Mouse (Mus musculus) left cerebral cortex, postnatal 4 days (tissue): ENCODE data around the gene Gstp2. TPM values are rescaled to one million over a fixed set of nuclear protein-coding genes. Genes with fewer than 3 reads are reported as not detected.
"Not testable (repeated sequence)": the region's sequence is repeated elsewhere in the genome, so short reads cannot be mapped to it uniquely, and the experiment has no call there.

Experiments
- DNase-seq: peaks from one replicate; pipeline ENCODE4 v3.0.0-alpha.2; 2022
- intact Hi-C: fragments of 180-260 bp; cut with DNase I; formaldehyde crosslinking; loops from one replicate; pipeline ENCODE4 v1.15.1; 2025
- total RNA-seq, 2 experiments: library from RNA; stranded (reverse); gene quantifications; 2 replicates each; pipeline ENCODE4 v1.2.3; 2021

Gstp2 gene
- total RNA-seq, 2 experiments from 2014 or later = 27.2 to 31.6 TPM

DNA sequence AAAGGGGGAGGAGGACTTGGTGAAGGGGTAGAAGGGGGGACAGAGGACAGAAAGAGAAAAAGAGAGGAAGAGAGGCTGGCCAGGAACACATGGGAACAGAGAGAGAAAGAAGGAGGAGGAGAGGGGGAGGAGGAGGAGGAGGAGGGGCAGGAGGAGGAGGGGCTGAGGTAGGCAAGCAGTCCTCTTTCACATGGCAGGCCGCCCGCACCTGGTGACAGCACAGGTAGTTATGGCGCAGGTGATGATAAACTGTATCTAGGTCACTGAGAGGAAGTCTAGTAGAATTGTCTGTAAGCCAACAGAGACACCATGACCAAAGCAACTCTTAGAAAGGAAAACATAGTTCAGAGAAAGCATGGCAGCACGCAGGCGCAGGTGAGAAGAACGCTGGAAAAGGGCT lies 25.6 kb upstream of the Gstp2 start:
- no peak for DNase-seq
- intact Hi-C loops = no loop called here

DNA sequence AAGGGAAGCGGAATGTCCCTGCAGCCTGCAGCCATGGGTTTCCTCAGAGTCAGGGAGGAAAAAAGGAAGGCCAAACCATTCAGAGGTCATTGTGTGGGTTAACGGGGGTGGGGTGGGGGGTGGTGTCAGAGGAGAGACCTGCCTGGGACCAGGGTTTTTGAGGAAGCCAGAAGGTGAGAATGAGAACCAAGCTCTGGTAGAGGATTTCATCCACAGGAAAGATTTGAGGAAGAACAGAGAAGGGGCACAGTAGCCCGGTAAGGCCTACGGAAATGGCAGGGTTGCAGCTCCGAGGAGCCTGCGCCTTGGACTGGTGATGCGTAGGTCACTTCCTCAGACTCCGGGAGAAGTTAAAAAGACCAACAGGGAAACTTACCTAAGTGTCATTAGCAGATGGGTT lies 24.9 kb upstream of the Gstp2 start:
- DNase-seq = no peak
- intact Hi-C loops = no loop called here

DNA sequence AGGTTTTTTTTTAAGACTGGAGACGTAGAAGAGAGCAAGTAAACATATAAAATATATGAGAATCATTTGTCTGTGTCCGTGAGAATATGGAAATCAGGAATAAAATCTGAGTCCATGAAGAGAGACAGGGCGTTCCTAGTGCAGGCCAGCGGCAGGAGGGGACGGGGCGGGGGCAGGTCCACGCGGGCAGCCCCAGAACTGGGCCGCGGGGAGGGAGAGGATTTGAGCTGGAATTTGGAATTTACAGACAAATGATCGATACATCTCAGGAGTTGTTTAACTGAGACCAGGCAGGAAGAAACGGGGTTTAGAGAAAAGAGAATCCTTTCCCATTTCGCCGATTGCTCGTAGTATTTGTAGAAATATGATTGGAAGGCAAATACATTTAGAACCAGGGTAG lies 24.5 kb upstream of the Gstp2 start:
- DNase-seq = no peak
- intact Hi-C loops = no loop called here

DNA sequence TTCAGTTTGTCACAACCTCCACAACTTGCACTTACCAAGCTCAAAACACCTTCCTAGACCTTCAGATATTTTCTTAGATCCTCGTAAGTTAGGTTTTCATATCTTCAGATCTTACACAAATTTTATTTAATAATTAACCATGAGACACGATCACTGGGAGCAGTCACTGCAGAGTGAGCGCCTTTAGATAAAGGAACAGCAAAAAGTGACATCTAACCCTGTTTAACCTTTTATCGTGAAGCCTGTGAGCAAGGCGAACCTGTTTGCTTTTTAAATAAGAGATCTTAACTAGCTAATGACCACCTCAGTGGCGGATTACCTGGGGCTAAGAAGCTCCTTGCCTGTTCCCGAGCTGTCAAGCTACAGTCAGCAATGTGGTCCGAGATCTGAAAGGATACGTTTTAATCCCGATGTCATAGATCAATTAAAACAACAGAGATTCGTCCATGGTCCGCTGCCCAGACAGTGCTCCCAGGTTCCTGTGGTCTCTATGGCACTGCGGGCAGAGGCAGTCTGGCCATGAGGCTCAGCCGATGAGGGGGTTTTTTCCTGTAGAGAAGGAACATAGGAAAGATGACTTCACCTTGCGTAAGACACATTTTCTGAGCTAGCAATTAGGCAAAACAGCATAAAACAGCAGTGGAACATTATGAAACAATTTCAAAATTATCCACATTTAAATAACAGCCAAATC lies 23.0 kb upstream of the Gstp2 start:
- no peak for DNase-seq
- intact Hi-C loops = no loop called here

DNA sequence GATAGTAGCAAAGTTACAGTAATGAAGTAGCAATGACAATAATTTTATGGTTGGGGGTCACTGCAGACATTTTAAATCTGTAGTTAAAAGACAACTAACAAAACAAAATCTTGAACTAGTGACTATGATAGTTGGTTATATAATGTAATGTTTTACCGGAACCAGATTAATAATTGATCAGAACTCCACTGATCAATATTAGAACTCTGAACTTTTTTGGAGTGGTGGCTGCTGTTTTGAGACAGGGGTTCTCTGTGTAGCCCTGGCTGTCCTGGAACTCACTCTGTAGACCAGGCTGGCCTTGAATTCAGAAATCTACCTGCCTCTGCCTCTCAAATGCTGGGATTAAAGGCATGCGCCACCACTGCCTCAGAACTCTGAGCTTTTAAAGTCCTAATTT lies 22.4 kb upstream of the Gstp2 start:
- intact Hi-C loops, DNase-seq: not testable (repeated sequence)

DNA sequence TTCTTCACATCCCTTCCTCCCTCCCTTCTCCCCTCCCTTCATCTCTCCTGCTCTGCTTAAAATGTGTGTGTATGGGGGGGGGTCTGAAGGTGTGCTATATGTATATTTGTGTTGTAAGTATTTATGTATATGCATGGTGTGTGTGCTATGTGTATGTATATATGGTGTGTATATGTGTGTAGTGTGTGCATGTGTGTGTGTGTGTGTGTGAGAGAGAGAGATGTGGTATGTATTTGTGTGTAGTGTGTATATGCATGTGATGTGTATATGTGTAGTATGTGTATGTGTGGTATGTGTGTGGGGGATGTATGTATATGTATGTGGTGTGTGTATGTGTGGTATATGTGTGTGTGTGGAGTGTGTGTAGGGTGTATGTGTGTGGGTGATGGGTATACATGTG lies 21.1 kb upstream of the Gstp2 start:
- intact Hi-C loops = no loop called here
- DNase-seq = no peak

DNA sequence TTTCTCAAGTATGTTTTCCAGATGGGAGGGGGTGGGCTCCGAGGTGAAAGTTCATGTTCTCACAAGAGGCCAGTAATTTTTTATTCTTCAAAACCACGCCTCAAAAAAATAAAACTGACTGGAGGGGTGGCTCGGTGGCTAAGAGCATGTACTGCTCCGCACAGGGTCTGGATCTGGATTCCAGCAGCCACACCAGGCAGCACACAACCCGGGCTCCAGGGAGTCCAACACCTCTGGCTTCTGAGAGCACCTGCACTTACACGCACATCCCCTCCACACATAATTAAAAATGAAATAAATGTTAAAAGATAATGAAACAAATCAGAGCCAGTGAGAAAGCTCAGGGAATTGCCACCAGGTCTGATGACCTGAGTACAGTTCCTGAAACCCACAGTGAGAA lies 20.5 kb upstream of the Gstp2 start:
- DNase-seq = no peak
- intact Hi-C loops = no loop called here

DNA sequence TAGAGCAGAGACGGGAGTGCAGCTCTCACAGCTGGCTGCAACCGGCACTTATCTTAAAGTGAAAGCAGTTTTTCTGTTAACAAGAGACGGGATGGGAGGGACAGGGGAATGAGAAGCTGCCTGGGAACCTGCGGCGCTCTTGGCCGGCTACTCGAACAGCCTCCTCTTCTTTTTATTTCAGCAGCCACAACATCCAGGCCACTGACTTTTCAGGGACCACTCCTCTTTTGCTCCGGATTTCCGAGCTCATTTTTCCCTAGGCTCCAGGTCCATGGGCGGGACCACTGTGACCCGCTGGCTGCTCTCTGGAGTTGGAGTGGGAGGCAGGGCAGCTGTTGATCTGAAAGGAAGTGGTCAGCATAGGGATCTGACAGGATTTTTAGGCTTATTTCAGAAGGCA lies 18.7 kb upstream of the Gstp2 start:
- intact Hi-C loops, DNase-seq: not testable (repeated sequence)

DNA sequence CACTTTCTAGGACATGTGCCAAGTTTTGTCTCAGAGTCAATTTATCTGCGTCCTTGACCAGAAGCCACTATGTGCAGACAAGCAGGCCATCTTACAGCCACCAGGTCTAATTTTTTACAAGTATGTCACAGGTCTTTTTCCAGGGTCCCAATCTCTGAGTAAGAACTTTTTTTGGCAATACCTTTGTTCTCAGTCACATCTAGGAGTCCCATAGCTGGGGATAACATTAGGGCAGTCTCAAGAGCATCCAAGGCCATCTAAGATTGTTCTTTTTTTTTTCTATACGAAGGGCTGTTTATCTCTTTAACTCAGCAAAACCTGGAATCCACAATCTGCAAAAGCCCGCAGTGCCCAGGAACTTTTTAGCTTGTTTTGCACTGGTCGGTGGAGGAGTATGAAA lies 17.5 kb upstream of the Gstp2 start:
- intact Hi-C loops, DNase-seq: not testable (repeated sequence)

DNA sequence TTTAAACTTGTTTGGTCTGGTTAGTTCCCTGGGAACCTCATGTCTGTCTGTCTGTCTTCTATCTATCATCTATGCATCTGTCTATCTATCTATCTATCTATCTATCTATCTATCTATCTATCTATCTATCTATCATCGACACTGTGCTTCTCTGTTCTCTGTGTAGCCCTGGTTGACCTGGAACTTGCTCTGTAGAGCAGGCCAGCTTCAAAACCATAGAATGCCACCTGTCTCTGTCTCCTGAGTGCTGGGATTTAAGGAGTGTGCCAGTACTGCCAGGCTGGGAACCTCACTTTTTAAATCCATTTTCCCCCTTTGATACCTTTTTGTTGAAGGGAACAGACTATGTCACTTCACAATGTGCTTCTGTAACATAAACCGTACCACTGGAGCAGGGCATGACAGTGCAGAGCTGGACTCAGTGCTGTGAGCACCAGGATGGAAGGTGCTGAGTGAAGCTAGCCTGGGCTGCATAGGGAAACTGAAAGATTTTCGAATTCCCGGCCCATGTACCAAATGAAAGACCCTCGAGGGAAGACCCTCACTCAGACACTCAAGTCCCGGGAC lies 15.2 kb upstream of the Gstp2 start:
- intact Hi-C loops = no loop called here
- no peak for DNase-seq

DNA sequence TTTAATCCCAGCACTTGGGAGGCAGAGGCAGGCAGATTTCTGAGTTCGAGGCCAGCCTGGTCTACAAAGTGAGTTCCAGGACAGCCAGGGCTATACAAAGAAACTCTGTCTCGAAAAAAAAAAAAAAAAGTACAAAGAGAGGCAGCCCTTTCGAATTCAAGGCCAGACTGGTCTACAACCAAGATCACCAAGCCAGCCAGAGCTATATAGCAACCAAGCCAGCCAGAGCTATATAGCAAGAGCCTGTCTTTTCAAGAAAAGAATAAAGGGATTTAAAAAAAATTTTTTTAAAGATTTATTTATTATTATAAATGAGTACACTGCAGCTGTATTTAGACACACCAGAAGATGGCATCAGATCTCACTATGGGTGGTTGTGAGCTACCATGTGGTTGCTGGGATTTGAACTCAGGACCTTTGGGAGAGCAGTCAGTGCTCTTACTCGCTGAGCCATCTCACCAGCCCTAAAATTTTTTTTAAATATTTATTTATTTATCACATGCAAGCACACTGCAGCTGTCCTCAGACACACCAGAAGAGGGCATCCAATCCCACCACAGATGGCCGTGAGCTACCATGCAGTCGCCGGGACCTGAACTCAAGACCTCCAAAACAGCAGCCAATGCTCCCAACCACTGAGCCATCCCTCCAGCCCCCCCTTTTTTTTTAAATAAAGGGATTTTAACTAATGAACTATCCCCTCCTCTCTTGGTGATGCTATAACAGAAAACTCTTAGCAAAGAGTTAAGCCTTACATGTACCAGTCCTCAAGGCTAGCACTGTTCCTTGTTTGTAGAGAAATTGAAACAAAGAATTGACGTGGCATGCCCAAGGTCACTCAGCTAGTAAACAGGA lies 14.4 kb upstream of the Gstp2 start:
- intact Hi-C loops, DNase-seq: not testable (repeated sequence)

DNA sequence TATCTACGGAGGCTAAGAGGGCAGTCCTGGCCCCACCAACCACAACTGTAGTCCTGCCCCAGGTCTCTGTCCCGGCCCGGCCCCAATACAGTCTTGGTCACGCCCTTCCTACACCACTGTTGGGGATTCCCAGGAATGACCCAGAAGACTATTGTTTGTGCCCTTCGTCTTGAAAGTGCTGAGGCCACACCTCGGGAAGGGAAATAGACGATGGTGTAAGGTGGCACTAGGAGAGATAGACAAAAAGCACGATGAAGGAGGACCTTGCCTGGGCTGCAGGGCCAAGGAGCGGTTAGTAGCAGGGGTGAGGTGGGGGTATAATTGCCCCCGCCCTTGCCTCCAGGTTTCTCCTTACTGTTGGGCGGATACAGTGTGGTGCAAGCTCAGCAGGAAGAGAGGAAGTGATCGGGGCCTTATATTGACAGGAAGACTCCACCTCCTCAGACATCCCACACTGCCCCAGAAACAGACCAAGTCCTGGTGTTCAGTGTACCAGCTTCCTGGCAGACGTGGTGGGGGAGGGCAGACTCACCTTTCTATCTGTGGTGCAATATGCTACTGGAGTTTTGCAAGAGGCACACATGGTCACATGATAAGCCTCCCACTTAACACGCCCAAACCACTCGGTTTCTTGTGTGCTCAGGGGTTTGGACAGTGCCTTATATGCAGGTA lies 13.4 kb upstream of the Gstp2 start, which contains the start of gene Gstp3:
Gene Gstp3 (minus strand): TSS at position 501 of the 672 bp plus-strand sequence.
- intact Hi-C loops = no loop called here

DNA sequence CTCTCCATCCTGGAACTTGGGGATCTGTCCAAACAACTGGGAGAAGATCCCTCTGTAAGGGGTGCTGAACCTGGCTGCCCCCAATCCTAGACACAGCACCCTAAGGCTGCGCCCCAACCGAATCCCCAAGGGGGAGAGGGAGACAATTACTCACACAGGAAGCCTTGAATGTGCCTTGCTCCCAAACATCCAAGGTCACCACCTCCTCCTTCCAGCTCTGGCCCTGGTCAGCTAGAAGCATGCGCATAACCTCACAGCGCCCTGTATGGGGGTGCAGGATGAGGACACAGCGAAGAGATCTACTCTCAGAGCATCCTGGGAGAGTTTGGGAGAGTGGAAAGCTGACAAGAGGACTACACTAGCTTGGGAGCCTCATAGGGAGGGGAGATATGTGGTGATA lies 12.8 kb upstream of the Gstp2 start:
- intact Hi-C loops = no loop called here
- no peak for DNase-seq

More for the DNA sequence above, 13.4 kb upstream of the Gstp2 start, which contains the start of gene Gstp3:
- DNase-seq = no peak

DNA sequence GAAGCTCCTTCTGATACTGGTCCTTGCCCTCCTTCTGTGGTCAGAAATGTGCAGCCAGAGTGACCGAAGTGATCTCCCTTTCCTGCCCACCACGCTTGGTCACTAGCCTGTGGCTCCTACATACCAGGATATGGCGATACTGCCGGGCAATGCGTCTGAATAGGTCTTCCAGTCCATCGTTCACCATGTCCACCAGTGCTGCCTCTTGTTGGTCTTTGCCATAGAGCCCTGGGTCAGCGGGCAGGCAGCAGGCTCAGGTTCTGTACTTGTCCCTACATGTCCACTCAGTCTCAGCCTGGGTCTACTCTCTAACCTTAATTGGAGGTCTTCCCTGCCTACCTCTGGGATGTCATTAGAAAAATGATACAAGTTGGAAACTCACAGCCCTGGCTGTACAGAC lies 12.1 kb upstream of the Gstp2 start:
- no peak for DNase-seq
- intact Hi-C loops = no loop called here

DNA sequence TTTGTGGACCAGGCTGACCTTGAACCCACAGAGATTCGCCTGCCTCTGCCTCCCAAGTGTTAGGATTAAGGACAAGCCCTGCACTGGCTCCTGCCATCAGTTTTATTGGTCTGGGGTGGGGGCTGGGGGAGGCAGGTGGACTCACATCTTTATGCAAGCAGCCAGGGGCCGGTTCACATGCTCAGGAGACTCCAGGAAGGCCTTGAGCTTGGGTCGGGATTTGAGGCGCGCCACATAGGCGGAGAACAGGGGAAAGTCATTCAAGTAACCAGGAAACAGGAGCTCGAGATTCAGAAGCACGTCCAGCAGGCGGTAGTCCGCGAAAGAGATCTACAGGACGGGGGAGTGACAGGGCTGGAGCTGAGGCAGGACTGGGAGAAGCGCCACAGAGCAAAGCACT lies 11.6 kb upstream of the Gstp2 start:
- no peak for DNase-seq
- intact Hi-C loops = no loop called here

DNA sequence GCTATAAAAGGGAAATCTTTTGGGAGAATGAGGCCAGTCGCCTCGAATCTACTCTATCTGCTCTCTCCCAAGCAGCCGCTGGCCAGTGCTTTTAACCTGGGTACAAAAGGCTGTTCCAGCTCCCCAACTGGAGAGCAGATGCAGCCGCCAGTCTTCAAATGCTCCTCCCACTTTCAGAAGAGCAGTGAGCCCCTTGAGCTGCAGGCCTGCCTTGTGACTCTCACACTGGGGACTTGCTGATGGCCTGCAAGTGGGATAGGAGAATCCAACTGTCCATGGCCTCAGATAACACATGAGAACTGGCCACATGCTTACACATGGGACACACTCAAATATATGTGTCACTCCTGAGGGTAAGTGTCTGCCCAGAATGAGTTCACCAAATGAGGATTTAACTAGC lies 10.9 kb upstream of the Gstp2 start:
- DNase-seq = no peak
- intact Hi-C loops = no loop called here

DNA sequence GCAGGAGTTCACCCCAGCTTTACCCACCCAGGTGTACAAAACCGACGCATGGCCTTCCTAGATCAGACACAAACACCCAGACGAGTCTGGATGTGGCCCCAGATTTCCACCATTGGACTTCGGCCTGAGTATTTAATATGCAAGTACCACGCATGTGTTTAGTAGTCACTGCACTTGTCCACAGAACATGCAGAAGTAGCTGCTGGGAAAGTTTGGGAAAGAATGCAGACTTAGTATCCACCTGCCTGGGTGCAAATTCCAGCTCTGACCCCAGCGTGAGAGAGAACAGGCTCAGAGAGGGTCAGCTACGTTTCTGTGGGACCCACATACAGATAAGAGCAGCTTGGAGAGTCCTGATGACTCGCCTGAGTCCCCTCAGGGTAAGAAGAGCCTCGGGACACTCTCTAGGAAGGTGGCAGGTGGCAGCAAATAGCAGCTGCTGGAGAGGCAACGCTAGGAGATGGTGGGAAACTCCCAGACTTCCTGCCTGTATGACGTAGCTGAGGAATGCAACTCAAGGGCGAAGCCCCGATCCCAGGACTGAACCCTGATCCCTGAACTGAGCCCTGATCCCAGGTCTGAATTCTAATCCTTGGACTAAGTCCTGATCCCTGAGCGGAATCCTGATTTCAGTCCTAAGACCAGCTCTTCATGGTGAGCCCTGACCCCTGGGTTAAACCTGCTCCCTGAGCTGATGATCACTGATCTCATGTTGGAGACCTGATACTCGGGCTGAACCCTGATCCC lies 10.3 kb upstream of the Gstp2 start:
- no peak for DNase-seq
- intact Hi-C loops = no loop called here

DNA sequence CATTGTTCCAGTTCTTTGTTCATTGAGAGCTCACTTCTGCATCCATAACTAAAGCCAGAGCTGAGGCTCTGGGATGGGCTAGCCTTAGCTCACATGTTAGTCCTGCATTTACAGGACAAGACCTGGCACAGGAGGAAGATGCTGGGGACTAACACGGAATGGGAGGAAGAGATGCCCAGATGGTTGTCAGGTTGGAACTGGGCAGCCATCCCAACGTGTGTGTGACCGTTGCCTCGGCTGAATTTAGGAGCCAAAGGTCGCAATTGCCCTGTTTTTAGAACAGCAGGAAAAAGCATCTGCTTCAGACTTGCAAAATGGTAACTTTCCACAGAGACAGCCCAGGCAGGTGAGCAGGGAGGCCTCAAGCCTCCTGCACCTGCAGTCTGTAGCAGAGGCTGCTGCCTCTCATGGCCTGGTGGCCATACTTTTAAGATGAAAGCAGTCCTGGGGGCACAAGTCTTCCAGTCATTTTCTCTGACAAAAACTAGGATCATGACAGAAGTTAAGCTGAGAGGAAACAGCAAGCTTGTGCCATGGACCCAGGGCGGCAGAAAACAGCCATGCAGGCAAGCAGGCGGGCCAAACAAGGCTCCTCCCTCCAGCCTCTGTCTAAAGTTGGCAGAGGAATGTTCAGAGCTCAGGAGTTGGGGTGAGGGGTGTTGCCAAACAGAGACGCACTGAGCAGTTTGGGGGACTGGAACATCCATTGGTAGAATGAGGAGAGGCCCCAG lies 9.6 kb upstream of the Gstp2 start:
- intact Hi-C loops = no loop called here
- no peak for DNase-seq

DNA sequence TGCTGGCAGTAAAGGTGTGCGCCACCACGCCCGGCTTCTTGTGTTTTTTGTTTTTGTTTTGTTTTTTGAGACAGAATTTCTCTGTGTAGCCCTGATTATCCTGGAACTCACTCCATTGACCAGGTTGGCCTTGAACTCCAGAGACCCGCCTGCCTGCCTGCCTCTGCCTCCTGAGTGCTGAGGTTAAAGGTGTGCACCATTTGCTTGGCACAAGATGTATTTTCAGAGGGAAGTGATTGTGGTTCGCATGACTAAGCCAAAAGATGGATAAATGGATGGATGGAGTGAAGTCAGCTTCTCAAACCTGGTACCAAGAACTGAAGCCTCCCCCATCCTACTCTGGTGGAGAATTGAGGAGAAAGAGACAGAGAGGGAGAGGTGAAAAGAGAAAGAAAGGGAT lies 8.8 kb upstream of the Gstp2 start:
- DNase-seq = no peak
- intact Hi-C loops = no loop called here

DNA sequence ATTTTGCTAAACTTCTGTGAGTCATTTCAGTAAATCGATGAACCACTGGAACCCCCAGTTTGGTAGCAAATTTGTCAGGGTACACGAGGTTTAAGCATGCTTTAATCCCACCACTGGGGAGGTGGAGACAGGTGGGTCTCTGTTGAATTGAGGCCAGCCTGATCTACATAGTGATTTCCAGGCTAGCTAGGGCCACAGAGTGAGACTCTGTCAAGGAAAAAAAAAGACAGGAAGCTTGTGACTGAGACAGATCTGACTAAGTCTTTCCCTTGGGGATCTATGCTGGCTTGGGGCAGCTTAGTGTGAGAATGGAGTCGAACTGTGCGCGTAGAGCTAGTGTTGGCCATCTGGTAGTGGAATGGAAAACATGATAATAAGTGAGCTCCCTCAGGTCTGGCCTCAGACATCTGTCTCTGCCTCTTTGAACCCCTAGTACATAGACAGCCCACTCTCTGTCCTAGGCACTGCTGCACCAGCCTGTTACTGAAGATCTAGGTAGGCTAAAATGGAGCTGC lies 6.8 kb upstream of the Gstp2 start:
- intact Hi-C loops = no loop called here
- DNase-seq = no peak
